Mouse (Mus musculus): ENCODE measurements around the gene Krt39.

The Krt39 gene

GRCm38 (mm10) chr11:99521288-99521860, at the start of gene Krt39:
Gene Krt39 (minus strand): TSS chr11:99521338.
- no peak for ATAC-seq (ENCODE audit: insufficient number of reproducible peaks, low FRiP score, low TSS enrichment)

GRCm38 (mm10) chr11:99566530-99566929, 45.4 kb upstream of the Krt39 start, which contains the start of gene Krtap3-1:
Gene Krtap3-1 (minus strand): TSS chr11:99566630.
- ATAC-seq (ENCODE audit: insufficient number of reproducible peaks, low FRiP score, low TSS enrichment) = no peak

- ATAC-seq (ENCODE audit: insufficient number of reproducible peaks, low FRiP score, low TSS enrichment) = no peak
Measured at GRCm38 (mm10) chr11:99562580-99562979, 41.4 kb upstream of the Krt39 start.

- ATAC-seq (ENCODE audit: insufficient number of reproducible peaks, low FRiP score, low TSS enrichment) = no peak
Measured at GRCm38 (mm10) chr11:99559366-99559765, 38.2 kb upstream of the Krt39 start, which contains the start of gene Gm11939. Gene Gm11939 (minus strand): TSS chr11:99559466.

GRCm38 (mm10) chr11:99557976-99558745, 37.0 kb upstream of the Krt39 start:
- no peak for ATAC-seq (ENCODE audit: insufficient number of reproducible peaks, low FRiP score, low TSS enrichment)

GRCm38 (mm10) chr11:99556753-99557152, 35.6 kb upstream of the Krt39 start, which contains the start of gene Krtap3-2:
Gene Krtap3-2 (minus strand): TSS chr11:99556853.
- no peak for ATAC-seq (ENCODE audit: insufficient number of reproducible peaks, low FRiP score, low TSS enrichment)

- no peak for ATAC-seq (ENCODE audit: insufficient number of reproducible peaks, low FRiP score, low TSS enrichment)
Measured at GRCm38 (mm10) chr11:99556195-99556594, 35.1 kb upstream of the Krt39 start.

GRCm38 (mm10) chr11:99550765-99551164, 29.6 kb upstream of the Krt39 start, which contains the start of gene Krtap3-3:
Gene Krtap3-3 (minus strand): TSS chr11:99550865.
- no peak for ATAC-seq (ENCODE audit: insufficient number of reproducible peaks, low FRiP score, low TSS enrichment)

GRCm38 (mm10) chr11:99547892-99548291, 26.8 kb upstream of the Krt39 start:
- ATAC-seq (ENCODE audit: insufficient number of reproducible peaks, low FRiP score, low TSS enrichment) = no peak

- ATAC-seq (ENCODE audit: insufficient number of reproducible peaks, low FRiP score, low TSS enrichment) = no peak
Measured at GRCm38 (mm10) chr11:99539721-99540120, 18.6 kb upstream of the Krt39 start.

GRCm38 (mm10) chr11:99514098-99514497, 7.0 kb downstream of the Krt39 start:
- ATAC-seq (ENCODE audit: insufficient number of reproducible peaks, low FRiP score, low TSS enrichment) = no peak

- ATAC-seq (ENCODE audit: insufficient number of reproducible peaks, low FRiP score, low TSS enrichment) = no peak
Measured at GRCm38 (mm10) chr11:99500095-99500805, 20.9 kb downstream of the Krt39 start.

- no peak for ATAC-seq (ENCODE audit: insufficient number of reproducible peaks, low FRiP score, low TSS enrichment)
Measured at GRCm38 (mm10) chr11:99496460-99496859, 24.7 kb downstream of the Krt39 start.

GRCm38 (mm10) chr11:99494741-99495140, 26.4 kb downstream of the Krt39 start:
- ATAC-seq (ENCODE audit: insufficient number of reproducible peaks, low FRiP score, low TSS enrichment) = no peak

- ATAC-seq (ENCODE audit: insufficient number of reproducible peaks, low FRiP score, low TSS enrichment) = no peak
Measured at GRCm38 (mm10) chr11:99493574-99493850, 27.6 kb downstream of the Krt39 start.

- no peak for ATAC-seq (ENCODE audit: insufficient number of reproducible peaks, low FRiP score, low TSS enrichment)
Measured at GRCm38 (mm10) chr11:99492733-99493573, 28.2 kb downstream of the Krt39 start, which contains the start of gene Krt23. Gene Krt23 (minus strand): TSS chr11:99493137.

GRCm38 (mm10) chr11:99491040-99491439, 30.1 kb downstream of the Krt39 start:
- no peak for ATAC-seq (ENCODE audit: insufficient number of reproducible peaks, low FRiP score, low TSS enrichment)

GRCm38 (mm10) chr11:99490624-99491023, 30.5 kb downstream of the Krt39 start:
- no peak for ATAC-seq (ENCODE audit: insufficient number of reproducible peaks, low FRiP score, low TSS enrichment)

GRCm38 (mm10) chr11:99489233-99489632, 31.9 kb downstream of the Krt39 start:
- no peak for ATAC-seq (ENCODE audit: insufficient number of reproducible peaks, low FRiP score, low TSS enrichment)

GRCm38 (mm10) chr11:99474981-99475380, 46.2 kb downstream of the Krt39 start:
- no peak for ATAC-seq (ENCODE audit: insufficient number of reproducible peaks, low FRiP score, low TSS enrichment)

Measured in cerebellum, adult (tissue).